Mouse (Mus musculus): ENCODE results near the gene Pnkd. TPM values are rescaled to one million over a fixed set of nuclear protein-coding genes. Genes with fewer than 3 reads are reported as not detected.

Pnkd gene
- total and polyA plus RNA-seq, 3 experiments = 52.5 to 64.2 TPM; not detected in 1

- TF ChIP-seq TCF12 (IDR thresholded peaks at IDR 0.05; ENCODE audit: low read depth, low read length) (no peak), ZNF384 (IDR thresholded peaks at IDR 0.05; ENCODE audit: low read depth, low read length) (no peak; the same call in 1 of the 2 replicates), E2F4 (IDR thresholded peaks at IDR 0.05; ENCODE audit: borderline replicate concordance, low read depth, low read length) (no peak), NELFE (IDR thresholded peaks at IDR 0.05; ENCODE audit: low read depth, low read length) (0 out of 2 replicates have a peak, but pooled peaks have one; percentile 45), ETS1 (IDR thresholded peaks at IDR 0.05; ENCODE audit: low read depth, low read length) (peak; percentile 4; the same call in 1 of the 2 replicates)
These were observed 106.4 kb downstream of the Pnkd start, which contains the start of gene Ctdsp1 (continued) for GRCm38 (mm10) chr1:74390924-74391748.

GRCm38 (mm10) chr1:74391844-74392441 lies 107.2 kb downstream of the Pnkd start:
- Histone ChIP-seq H3K27me3 (ENCODE audit: control insufficient read depth in 1 of 2, insufficient read depth in 2 of 2, low read length in 2 of 2) (no peaks in the 10 kb centered on the region), H3K9ac (ENCODE audit: control insufficient read depth, low read depth, low read length, poor library complexity, severe bottlenecking) (peak overlapping the region; percentile 98), H3K79me2 (ENCODE audit: control insufficient read depth, insufficient read depth, low read length, poor library complexity) (peaks cover 14% of the 10 kb centered on the region), H3K27ac (ENCODE audit: control insufficient read depth, low read depth, low read length) (peak overlapping the region; percentile 71), H3K4me3 (ENCODE audit: control insufficient read depth in 1 of 2, insufficient read depth in 1 of 2, low read depth in 2 of 2, low read length in 2 of 2) (peak overlapping the region; percentile 78 to 85), H3K4me1 (ENCODE audit: control insufficient read depth in 1 of 2, insufficient read depth in 2 of 2, low read length in 2 of 2) (peaks cover 0 to 16% of the 10 kb centered on the region in 2 experiments; a peak in 3 of 4 replicates), H3K9me3 (replicated peaks; ENCODE audit: insufficient read depth, low read length) (no peaks in the 10 kb centered on the region), H3K36me3 (ENCODE audit: control insufficient read depth in 1 of 2, insufficient read depth in 2 of 2, low read length in 2 of 2) (peaks cover 0 to 10% of the 10 kb centered on the region in 2 experiments; a peak in 2 of 4 replicates)
- DNase-seq (ENCODE audit: low read depth, low spot score) = peak; percentile 77
- TF ChIP-seq TCF12 (IDR thresholded peaks at IDR 0.05; ENCODE audit: low read depth, low read length) (peak; percentile 28; the same call in 1 of the 2 replicates), EP300 (IDR thresholded peaks at IDR 0.05; ENCODE audit: low read depth in 1 of 2, low read length in 2 of 2) (peak in 1 of 2 experiments; percentile 28; a peak in 1 of 4 replicates), GABPA (IDR thresholded peaks at IDR 0.05; ENCODE audit: low read depth, low read length) (no peak), ELF1 (IDR thresholded peaks at IDR 0.05; ENCODE audit: low read depth, low read length) (no peak), ZMIZ1 (IDR thresholded peaks at IDR 0.05; ENCODE audit: low read depth, low read length) (peak; percentile 37; the same call in 1 of the 2 replicates), E2F4 (IDR thresholded peaks at IDR 0.05; ENCODE audit: borderline replicate concordance, low read depth, low read length) (peak; percentile 78; the same call in 1 of the 2 replicates), NELFE (IDR thresholded peaks at IDR 0.05; ENCODE audit: low read depth, low read length) (peak; percentile 42; the same call in 1 of the 2 replicates), ETS1 (IDR thresholded peaks at IDR 0.05; ENCODE audit: low read depth, low read length) (no peak), POLR2A (IDR thresholded peaks at IDR 0.05; ENCODE audit: control insufficient read depth in 1 of 2, insufficient read depth in 1 of 2, low read depth in 1 of 2, low read length in 2 of 2, poor library complexity in 1 of 2) (0 out of 4 replicates have a peak, but pooled peaks of 1 of the 2 experiments have one; percentile 53), MYC (IDR thresholded peaks at IDR 0.05; ENCODE audit: low read depth, low read length) (no peak), MAZ (IDR thresholded peaks at IDR 0.05; ENCODE audit: low read depth, low read length) (peak; percentile 57; the same call in 1 of the 2 replicates), MAFK (IDR thresholded peaks at IDR 0.05; ENCODE audit: borderline replicate concordance, low read depth, low read length) (no peak), MAX (IDR thresholded peaks at IDR 0.05; ENCODE audit: low read length) (no peak), HCFC1 (IDR thresholded peaks at IDR 0.05; ENCODE audit: low read depth, low read length) (peak; percentile 27), BHLHE40 (IDR thresholded peaks at IDR 0.05; ENCODE audit: borderline replicate concordance, low read depth, low read length) (no peak)

Measured in MEL (cell line).